Mouse (Mus musculus) MEL (cell line): ENCODE measurements at regions not wholly inside any gene's neighbourhood (a gene's known extent, or its start where the extent isn't known, plus 50 kb on each side); places are given as distances from the start of the nearest gene placed in this dataset.

ENCODE experiments used
- DNase-seq: peaks from one replicate; pipeline ENCODE4 v3.0.0; 2011; ENCODE audit warnings: low read depth, low spot score
- H3K27ac ChIP-seq: 2 replicates; pipeline ENCODE4 v1.5.1; 2012; ENCODE audit warnings: low read depth, mild to moderate bottlenecking, control low read depth, low read length, moderate library complexity; ENCODE audit not compliant: control insufficient read depth
- H3K27me3 ChIP-seq, 2 experiments: fragments of 150-350 bp in 1 of 2; sonication (generic) in 1 of 2; 2 replicates each; pipeline ENCODE4 v1.6.1; 2012; ENCODE audit warnings: low read length in 2 of 2, mild to moderate bottlenecking in 2 of 2, improper control_type of control experiment in 1 of 2, moderate library complexity in 1 of 2; ENCODE audit not compliant: insufficient read depth in 2 of 2, control insufficient read depth in 1 of 2
- H3K36me3 ChIP-seq, 2 experiments: 2 replicates each; pipeline ENCODE4 v1.6.1; 2012 to 2014; ENCODE audit warnings: low read length in 2 of 2, improper control_type of control experiment in 1 of 2, inconsistent platforms in 1 of 2, mild to moderate bottlenecking in 1 of 2; ENCODE audit not compliant: insufficient read depth in 2 of 2, control insufficient read depth in 1 of 2
- H3K4me1 ChIP-seq, 2 experiments: fragments of 150-350 bp in 1 of 2; sonication (generic) in 1 of 2; 2 replicates each; pipeline ENCODE4 v1.6.1; 2012; ENCODE audit warnings: low read length in 2 of 2, improper control_type of control experiment in 1 of 2, mild to moderate bottlenecking in 1 of 2; ENCODE audit not compliant: insufficient read depth in 2 of 2, control insufficient read depth in 1 of 2
- H3K4me3 ChIP-seq, 2 experiments: fragments of 150-350 bp in 1 of 2; sonication (generic) in 1 of 2; 2 replicates each; pipeline ENCODE4 v1.5.1; 2012; ENCODE audit warnings: low read depth in 2 of 2, low read length in 2 of 2, mild to moderate bottlenecking in 2 of 2, moderate library complexity in 2 of 2, control low read depth in 1 of 2, improper control_type of control experiment in 1 of 2; ENCODE audit not compliant: control insufficient read depth in 1 of 2, insufficient read depth in 1 of 2
- H3K79me2 ChIP-seq: 2 replicates; pipeline ENCODE4 v1.6.1; 2012; ENCODE audit warnings: mild to moderate bottlenecking, low read length, moderate library complexity; ENCODE audit not compliant: control insufficient read depth, poor library complexity, insufficient read depth
- H3K9ac ChIP-seq: 2 replicates; pipeline ENCODE4 v1.6.1; 2012; ENCODE audit warnings: low read depth, mild to moderate bottlenecking, control low read depth, low read length, moderate library complexity; ENCODE audit not compliant: control insufficient read depth, poor library complexity, severe bottlenecking
- H3K9me3 ChIP-seq: fragments of 150-350 bp; sonication (generic); replicated peaks from 2 replicates; pipeline ENCODE4 v1.6.1; 2012; ENCODE audit warnings: mild to moderate bottlenecking, low read length, improper control_type of control experiment, moderate library complexity; ENCODE audit not compliant: insufficient read depth
- BHLHE40 ChIP-seq: IDR thresholded peaks from 2 replicates; pipeline ENCODE4 v1.6.1; 2012; ENCODE audit warnings: low read depth, mild to moderate bottlenecking, inconsistent platforms, low read length, improper control_type of control experiment, borderline replicate concordance
- CHD1 ChIP-seq: IDR thresholded peaks from 2 replicates; pipeline ENCODE4 v1.6.1; 2012; ENCODE audit warnings: low read depth, mild to moderate bottlenecking, inconsistent platforms, low read length, improper control_type of control experiment
- ELF1 ChIP-seq: IDR thresholded peaks from 2 replicates; pipeline ENCODE4 v1.6.1; 2014; ENCODE audit warnings: low read depth, mild to moderate bottlenecking, inconsistent platforms, low read length, improper control_type of control experiment, moderate library complexity
- EP300 ChIP-seq, 2 experiments: IDR thresholded peaks; 2 replicates each; pipeline ENCODE4 v1.6.1; 2011; ENCODE audit warnings: improper control_type of control experiment in 2 of 2, low read length in 2 of 2, low read depth in 1 of 2, mild to moderate bottlenecking in 1 of 2
- KAT2A ChIP-seq: conservative IDR thresholded peaks from 2 replicates; pipeline ENCODE4 v1.6.1; 2012; ENCODE audit warnings: low read depth, low read length, improper control_type of control experiment, inconsistent platforms
- MAFK ChIP-seq: IDR thresholded peaks from 2 replicates; pipeline ENCODE4 v1.6.1; 2011; ENCODE audit warnings: low read depth, mild to moderate bottlenecking, low read length, improper control_type of control experiment, borderline replicate concordance
- MAX ChIP-seq: IDR thresholded peaks from 2 replicates; pipeline ENCODE4 v1.6.1; 2011; ENCODE audit warnings: low read length, improper control_type of control experiment
- MAZ ChIP-seq: IDR thresholded peaks from 2 replicates; pipeline ENCODE4 v1.6.1; 2012; ENCODE audit warnings: low read depth, mild to moderate bottlenecking, inconsistent platforms, low read length, improper control_type of control experiment
- MEF2A ChIP-seq: IDR thresholded peaks from 2 replicates; pipeline ENCODE4 v1.6.1; 2014; ENCODE audit warnings: low read depth, mild to moderate bottlenecking, inconsistent platforms, low read length, improper control_type of control experiment; ENCODE audit not compliant: poor library complexity, insufficient replicate concordance, severe bottlenecking; ENCODE audit errors: extremely low read depth
- MYB ChIP-seq: IDR thresholded peaks from 2 replicates; pipeline ENCODE4 v1.6.1; 2011; ENCODE audit warnings: mild to moderate bottlenecking, low read depth, low read length, improper control_type of control experiment
- NELFE ChIP-seq: IDR thresholded peaks from 2 replicates; pipeline ENCODE4 v1.6.1; 2011; ENCODE audit warnings: low read depth, low read length, improper control_type of control experiment
- POLR2A ChIP-seq, 2 experiments: IDR thresholded peaks; 2 replicates each; pipeline ENCODE4 v1.6.1; 2011 to 2012; ENCODE audit warnings: low read length in 2 of 2, mild to moderate bottlenecking in 2 of 2, control low read depth in 1 of 2, improper control_type of control experiment in 1 of 2, low read depth in 1 of 2, moderate library complexity in 1 of 2; ENCODE audit not compliant: control insufficient read depth in 1 of 2, insufficient read depth in 1 of 2, poor library complexity in 1 of 2
- POLR2AphosphoS2 ChIP-seq: IDR thresholded peaks from 2 replicates; pipeline ENCODE4 v1.6.1; 2011; ENCODE audit warnings: low read length, improper control_type of control experiment
- RAD21 ChIP-seq: IDR thresholded peaks from 2 replicates; pipeline ENCODE4 v1.6.1; 2011; ENCODE audit warnings: mild to moderate bottlenecking, low read depth, low read length, improper control_type of control experiment
- SIN3A ChIP-seq: IDR thresholded peaks from 2 replicates; pipeline ENCODE4 v1.6.1; 2012; ENCODE audit warnings: low read length, improper control_type of control experiment, inconsistent platforms
- TBP ChIP-seq: IDR thresholded peaks from 2 replicates; pipeline ENCODE4 v1.8.0; 2011; ENCODE audit warnings: low read depth, low read length, improper control_type of control experiment
- TCF12 ChIP-seq: IDR thresholded peaks from 2 replicates; pipeline ENCODE4 v1.6.1; 2014; ENCODE audit warnings: low read depth, mild to moderate bottlenecking, inconsistent platforms, low read length, improper control_type of control experiment, moderate library complexity
- USF1 ChIP-seq: IDR thresholded peaks from 2 replicates; pipeline ENCODE4 v1.6.1; 2014; ENCODE audit warnings: low read depth, mild to moderate bottlenecking, inconsistent platforms, low read length, improper control_type of control experiment, moderate library complexity
- ZC3H11A ChIP-seq: IDR thresholded peaks from 2 replicates; pipeline ENCODE4 v1.6.1; 2012; ENCODE audit warnings: low read depth, mild to moderate bottlenecking, inconsistent platforms, low read length, improper control_type of control experiment
- ZMIZ1 ChIP-seq: IDR thresholded peaks from 2 replicates; pipeline ENCODE4 v1.6.1; 2012; ENCODE audit warnings: low read depth, mild to moderate bottlenecking, inconsistent platforms, low read length, improper control_type of control experiment, moderate library complexity
- ZNF384 ChIP-seq: IDR thresholded peaks from 2 replicates; pipeline ENCODE4 v1.6.1; 2012; ENCODE audit warnings: low read depth, mild to moderate bottlenecking, inconsistent platforms, low read length, improper control_type of control experiment

DNA sequence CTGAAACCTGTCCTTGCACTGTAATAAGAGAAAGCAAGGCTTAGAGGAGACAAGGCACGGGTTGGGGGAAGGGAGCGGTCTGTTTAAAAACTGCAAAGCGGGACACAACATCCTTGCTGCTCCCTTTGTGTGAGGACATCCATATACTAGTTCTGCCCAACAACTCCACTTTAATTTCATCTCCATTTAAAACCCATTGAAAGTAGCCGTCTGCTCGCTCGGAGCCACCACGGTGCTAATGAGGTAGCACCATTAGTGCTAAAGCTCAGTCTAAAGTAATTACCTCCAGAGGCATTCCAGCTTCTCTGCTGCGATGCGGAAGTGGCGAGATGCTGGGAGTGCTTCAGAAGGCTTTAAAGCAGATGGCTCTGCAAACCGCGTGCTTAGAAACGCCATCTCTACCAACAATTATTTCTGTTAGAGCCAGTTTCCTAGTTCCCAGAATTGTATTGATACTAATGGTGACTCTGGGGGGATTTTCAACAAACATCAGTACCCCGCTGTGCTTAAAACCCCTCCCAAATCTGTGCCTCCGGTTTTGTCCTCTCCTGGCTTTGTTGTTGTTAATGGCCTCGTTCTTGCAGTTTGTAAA is 154.7 kb upstream of the Tmtc1 start:
- H3K27me3 ChIP-seq = no peaks in the 10 kb centered on the region
- no peaks in the 10 kb centered on the region for H3K79me2 ChIP-seq
- H3K9me3 ChIP-seq = no peaks in the 10 kb centered on the region
- H3K36me3 ChIP-seq = no peaks in the 10 kb centered on the region
- no peak overlapping the region for H3K4me3 ChIP-seq
- no peaks in the 10 kb centered on the region for H3K4me1 ChIP-seq
- no peak for DNase-seq
- no peak overlapping the region for H3K9ac ChIP-seq
- no peak overlapping the region for H3K27ac ChIP-seq
- TF ChIP-seq ZMIZ1 = no peak
- no peak for TF ChIP-seq EP300 (IDR thresholded peaks at IDR 0.05; ENCODE audit: low read depth in 1 of 2, low read length in 2 of 2)
- TF ChIP-seq MAZ = no peak
- no peak for TF ChIP-seq MYB

- TF ChIP-seq NELFE (no peak), BHLHE40 (no peak), POLR2A (IDR thresholded peaks at IDR 0.05; ENCODE audit: control insufficient read depth in 1 of 2, insufficient read depth in 1 of 2, low read depth in 1 of 2, low read length in 2 of 2, poor library complexity in 1 of 2) (no peak), SIN3A (no peak), USF1 (no peak), POLR2AphosphoS2 (no peak), MAX (no peak), ZNF384 (no peak), KAT2A (no peak), TBP (no peak), MEF2A (no peak), MAZ (no peak), MAFK (no peak), RAD21 (no peak), ELF1 (no peak), CHD1 (no peak), ZC3H11A (no peak), TCF12 (no peak)
- TF ChIP-seq, all 39 proteins: peak for 0
- H3K4me3 ChIP-seq = no peak overlapping the region
- no peaks in the 10 kb centered on the region for H3K9me3 ChIP-seq
Observed at GRCm38 (mm10) chr6:148595009-148595770, 151.0 kb upstream of the Tmtc1 start.

More at GRCm38 (mm10) chr6:148595009-148595770, 151.0 kb upstream of the Tmtc1 start:
- Histone ChIP-seq H3K9ac (no peak overlapping the region), H3K36me3 (no peaks in the 10 kb centered on the region), H3K27me3 (no peaks in the 10 kb centered on the region), H3K4me1 (no peaks in the 10 kb centered on the region), H3K79me2 (no peaks in the 10 kb centered on the region), H3K27ac (no peak overlapping the region)
- no peak for DNase-seq
